Mouse (Mus musculus) liver, embryonic 15.5 days (tissue): Measurements from ENCODE around the gene Otoa. TPM values are rescaled to one million over a fixed set of nuclear protein-coding genes. Genes with fewer than 3 reads are reported as not detected.

Experiments used
- ATAC-seq: fragments of 200-750 bp; cut with Nextera tagmentation; 2 replicates; pipeline ENCODE4 v1.8.0; 2017; ENCODE audit warnings: moderate number of reproducible peaks, mild to moderate bottlenecking, moderate library complexity; ENCODE audit not compliant: insufficient read depth
- H3K27ac ChIP-seq: fragments of 300-500 bp; sonication (generic); replicated peaks from 2 replicates; pipeline ENCODE4 v1.5.1; 2015; ENCODE audit warnings: mild to moderate bottlenecking, inconsistent platforms
- H3K27me3 ChIP-seq: fragments of 300-500 bp; sonication (generic); 2 replicates; pipeline ENCODE4 v1.6.1; 2015; ENCODE audit warnings: mild to moderate bottlenecking, inconsistent platforms
- H3K36me3 ChIP-seq: fragments of 300-500 bp; sonication (generic); replicated peaks from 2 replicates; pipeline ENCODE4 v1.6.1; 2015; ENCODE audit warnings: moderate library complexity, mild to moderate bottlenecking, inconsistent platforms
- H3K4me1 ChIP-seq: fragments of 300-500 bp; sonication (generic); replicated peaks from 2 replicates; pipeline ENCODE4 v1.6.1; 2015; ENCODE audit warnings: inconsistent platforms
- H3K4me2 ChIP-seq: fragments of 300-500 bp; sonication (generic); 2 replicates; pipeline ENCODE4 v1.6.1; 2015; ENCODE audit warnings: moderate library complexity, mild to moderate bottlenecking, inconsistent platforms
- H3K4me3 ChIP-seq: fragments of 300-500 bp; sonication (generic); replicated peaks from 2 replicates; pipeline ENCODE4 v1.5.1; 2015; ENCODE audit warnings: mild to moderate bottlenecking, inconsistent platforms
- H3K9ac ChIP-seq: fragments of 300-500 bp; sonication (generic); 2 replicates; pipeline ENCODE4 v1.6.1; 2015; ENCODE audit warnings: moderate library complexity, mild to moderate bottlenecking, inconsistent platforms
- H3K9me3 ChIP-seq: fragments of 300-500 bp; sonication (generic); replicated peaks from 2 replicates; pipeline ENCODE4 v1.6.1; 2016; ENCODE audit warnings: inconsistent platforms
- WGBS: fragments of 180-500 bp; shearing (Covaris S2); methylation state at CpG from one replicate; pipeline ENCODE4 v1.1.7; 2015; ENCODE audit warnings: mixed read lengths; ENCODE audit not compliant: insufficient replicate concordance; 5-methylcytosine and 5-hydroxymethylcytosine counted together
- polyA plus RNA-seq: library from polyadenylated mRNA; unstranded; fragments of >200 nt; fragmentation: Nextera tagmentation; extraction: Ambion mirVana; gene quantifications from 2 replicates; pipeline ENCODE4 v1.2.1, GENCODE M21; 2015

The Otoa gene
- polyA plus RNA-seq, 1 experiment from 2014 or later, result 0.08 TPM

GRCm38 (mm10) chr7:121053071-121053470 lies 28.4 kb upstream of the Otoa start:
- Histone ChIP-seq H3K27me3 (no peaks in the 10 kb centered on the region), H3K9me3 (no peaks in the 10 kb centered on the region), H3K4me1 (no peaks in the 10 kb centered on the region), H3K36me3 (peaks cover 56% of the 10 kb centered on the region), H3K4me2 (no peak overlapping the region), H3K27ac (no peak overlapping the region), H3K4me3 (no peak overlapping the region), H3K9ac (no peak overlapping the region)
- no peak for ATAC-seq
- WGBS, result 75% methylated on average over 4 of the region's 4 CpGs

GRCm38 (mm10) chr7:121059477-121060218 lies 21.8 kb upstream of the Otoa start:
- no peak for ATAC-seq
- WGBS, result 67% methylated on average over 6 of the region's 6 CpGs
- Histone ChIP-seq H3K36me3 (peaks cover 50% of the 10 kb centered on the region), H3K27ac (no peak overlapping the region), H3K9me3 (no peaks in the 10 kb centered on the region), H3K4me3 (no peak overlapping the region), H3K4me2 (no peak overlapping the region), H3K9ac (no peak overlapping the region), H3K27me3 (no peaks in the 10 kb centered on the region), H3K4me1 (0 out of 2 replicates have a peak, but pooled peaks cover 2% of the 10 kb centered on the region)

- no peak overlapping the region for H3K27ac ChIP-seq
- no peak overlapping the region for H3K4me2 ChIP-seq
- 39% methylated on average over 4 of the region's 4 CpGs for WGBS
- H3K4me1 ChIP-seq, result 0 out of 2 replicates have a peak, but pooled peaks cover 2% of the 10 kb centered on the region
- H3K36me3 ChIP-seq, result peaks cover 35% of the 10 kb centered on the region
- H3K9ac ChIP-seq, result no peak overlapping the region
- H3K4me3 ChIP-seq, result no peak overlapping the region
- H3K9me3 ChIP-seq, result no peaks in the 10 kb centered on the region
- H3K27me3 ChIP-seq, result no peaks in the 10 kb centered on the region
- ATAC-seq, result no peak; the same call in 1 of the 2 replicates
These were observed 17.1 kb upstream of the Otoa start for GRCm38 (mm10) chr7:121064309-121064708.

GRCm38 (mm10) chr7:121071276-121071675 lies 10.2 kb upstream of the Otoa start:
- 76% methylated on average over 4 of the region's 4 CpGs for WGBS
- peak overlapping the region; percentile 3; the same call in 1 of the 2 replicates for H3K4me2 ChIP-seq
- H3K9me3 ChIP-seq, result no peaks in the 10 kb centered on the region
- no peak overlapping the region for H3K9ac ChIP-seq
- H3K4me1 ChIP-seq, result no peaks in the 10 kb centered on the region
- H3K27ac ChIP-seq, result no peak overlapping the region
- no peak overlapping the region for H3K4me3 ChIP-seq
- peaks cover 41% of the 10 kb centered on the region for H3K36me3 ChIP-seq
- no peak for ATAC-seq
- no peaks in the 10 kb centered on the region for H3K27me3 ChIP-seq

- Histone ChIP-seq H3K4me3 (peak overlapping the region; percentile 29), H3K36me3 (peaks cover 47% of the 10 kb centered on the region), H3K27ac (peak overlapping the region; percentile 57; the same call in 1 of the 2 replicates), H3K4me1 (no peaks in the 10 kb centered on the region), H3K4me2 (peak overlapping the region; percentile 20; the same call in 1 of the 2 replicates), H3K27me3 (no peaks in the 10 kb centered on the region), H3K9ac (no peak overlapping the region), H3K9me3 (no peaks in the 10 kb centered on the region)
- 55% methylated on average over 5 of the region's 5 CpGs for WGBS
- no peak for ATAC-seq
These were observed 8.9 kb upstream of the Otoa start for GRCm38 (mm10) chr7:121072506-121072905.

- Histone ChIP-seq H3K36me3 (peaks cover 40% of the 10 kb centered on the region), H3K4me2 (peak within 1 kb of the TSS; percentile 27; the same call in 1 of the 2 replicates), H3K9ac (no peak within 1 kb of the TSS), H3K4me1 (no peaks in the 10 kb centered on the region), H3K27ac (peak within 1 kb of the TSS; percentile 71), H3K4me3 (peak within 1 kb of the TSS; percentile 31), H3K27me3 (no peaks in the 10 kb centered on the region), H3K9me3 (no peaks in the 10 kb centered on the region)
- ATAC-seq, result no peak
- WGBS, result 57% methylated on average over 11 of the region's 11 CpGs
These were observed 7.2 kb upstream of the Otoa start, which contains the start of gene Igsf6 for GRCm38 (mm10) chr7:121074281-121074680. Gene Igsf6 (minus strand): TSS chr7:121074572.

GRCm38 (mm10) chr7:121074801-121075400 lies 6.5 kb upstream of the Otoa start:
- H3K4me3 ChIP-seq, result peak overlapping the region; percentile 24
- no peak overlapping the region for H3K9ac ChIP-seq
- peak overlapping the region; percentile 27; the same call in 1 of the 2 replicates for H3K4me2 ChIP-seq
- peaks cover 40% of the 10 kb centered on the region for H3K36me3 ChIP-seq
- no peaks in the 10 kb centered on the region for H3K9me3 ChIP-seq
- WGBS, result 62% methylated on average over 6 of the region's 6 CpGs
- no peak for ATAC-seq
- no peaks in the 10 kb centered on the region for H3K27me3 ChIP-seq
- peak overlapping the region; percentile 71 for H3K27ac ChIP-seq
- no peaks in the 10 kb centered on the region for H3K4me1 ChIP-seq

GRCm38 (mm10) chr7:121075416-121075815 lies 6.0 kb upstream of the Otoa start:
- Histone ChIP-seq H3K4me1 (no peaks in the 10 kb centered on the region), H3K27ac (0 out of 2 replicates have a peak overlapping the region, but pooled peaks have one; percentile 71), H3K4me3 (peak overlapping the region; percentile 24; the same call in 1 of the 2 replicates), H3K4me2 (peak overlapping the region; percentile 18; the same call in 1 of the 2 replicates), H3K36me3 (peaks cover 36% of the 10 kb centered on the region), H3K27me3 (no peaks in the 10 kb centered on the region), H3K9me3 (no peaks in the 10 kb centered on the region), H3K9ac (no peak overlapping the region)
- WGBS, result 76% methylated on average over 5 of the region's 5 CpGs
- ATAC-seq, result no peak

- Histone ChIP-seq H3K27ac (no peak overlapping the region), H3K4me1 (no peaks in the 10 kb centered on the region), H3K27me3 (no peaks in the 10 kb centered on the region), H3K9me3 (no peaks in the 10 kb centered on the region), H3K4me2 (no peak overlapping the region), H3K9ac (no peak overlapping the region), H3K4me3 (no peak overlapping the region), H3K36me3 (peaks cover 20% of the 10 kb centered on the region)
- ATAC-seq, result no peak
- 83% methylated on average over 6 of the region's 6 CpGs for WGBS
These were observed 4.1 kb upstream of the Otoa start for GRCm38 (mm10) chr7:121077311-121077710.

GRCm38 (mm10) chr7:121077829-121078228 lies 3.6 kb upstream of the Otoa start:
- H3K36me3 ChIP-seq, result peaks cover 19% of the 10 kb centered on the region
- no peaks in the 10 kb centered on the region for H3K27me3 ChIP-seq
- 46% methylated on average over 5 of the region's 5 CpGs for WGBS
- H3K9me3 ChIP-seq, result no peaks in the 10 kb centered on the region
- no peak overlapping the region for H3K9ac ChIP-seq
- no peak overlapping the region for H3K4me3 ChIP-seq
- H3K4me1 ChIP-seq, result no peaks in the 10 kb centered on the region
- ATAC-seq, result no peak
- H3K4me2 ChIP-seq, result no peak overlapping the region
- H3K27ac ChIP-seq, result no peak overlapping the region

- Histone ChIP-seq H3K27me3 (peaks cover 2% of the 10 kb centered on the region; the same call in 1 of the 2 replicates), H3K36me3 (peaks cover 8% of the 10 kb centered on the region; the same call in 1 of the 2 replicates), H3K9ac (no peak overlapping the region), H3K9me3 (no peaks in the 10 kb centered on the region), H3K4me2 (no peak overlapping the region), H3K4me1 (no peaks in the 10 kb centered on the region), H3K4me3 (no peak overlapping the region), H3K27ac (no peak overlapping the region)
- 72% methylated on average over 2 of the region's 2 CpGs for WGBS
- no peak for ATAC-seq
These were observed 366 bp downstream of the Otoa start for GRCm38 (mm10) chr7:121081816-121082215.
